Mouse (Mus musculus): ENCODE results near the gene Itgb7. TPM values are rescaled to one million over a fixed set of nuclear protein-coding genes. Genes with fewer than 3 reads are reported as not detected.

The Itgb7 gene
- polyA plus RNA-seq, 1 experiment from 2014 or later: 1.5 TPM

DNA sequence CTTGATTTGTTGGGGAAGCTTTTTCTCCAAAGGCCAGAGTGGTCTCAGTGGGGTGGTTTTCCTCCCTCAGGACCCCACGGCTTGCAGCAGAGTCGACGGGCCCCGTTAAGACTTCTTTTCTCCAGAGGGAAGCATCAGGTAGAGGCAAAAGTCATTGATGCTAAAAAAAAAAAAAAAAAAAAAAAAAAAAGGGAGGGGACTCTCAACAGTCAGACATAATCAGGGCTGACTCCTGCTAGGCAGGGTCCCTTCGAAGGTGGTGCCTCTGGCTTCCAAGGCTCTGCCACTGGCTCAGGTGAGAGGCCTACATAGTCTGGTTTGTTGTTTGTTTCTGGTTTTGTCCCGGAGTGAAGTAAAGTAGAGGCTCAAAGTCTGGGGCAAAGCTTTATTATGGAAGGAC lies 16.1 kb downstream of the Itgb7 start:
- peaks cover 24% of the 10 kb centered on the region for H3K4me1 ChIP-seq
- peaks cover 65% of the 10 kb centered on the region for H3K36me3 ChIP-seq
- no peak for DNase-seq (ENCODE audit: low spot score)
- no peak overlapping the region for H3K4me3 ChIP-seq
- H3K27ac ChIP-seq: no peak overlapping the region
- H3K9me3 ChIP-seq: no peaks in the 10 kb centered on the region
- 77% methylated on average over 6 of the region's 6 CpGs for WGBS
- H3K27me3 ChIP-seq (ENCODE audit: insufficient read depth, poor library complexity, severe bottlenecking): no peaks in the 10 kb centered on the region

- Histone ChIP-seq H3K36me3 (peaks cover 80% of the 10 kb centered on the region), H3K4me1 (peaks cover 24% of the 10 kb centered on the region), H3K27me3 (ENCODE audit: insufficient read depth, poor library complexity, severe bottlenecking) (no peaks in the 10 kb centered on the region), H3K27ac (no peak overlapping the region), H3K4me3 (no peak overlapping the region), H3K9me3 (no peaks in the 10 kb centered on the region)
- WGBS: 40% methylated on average over 2 of the region's 2 CpGs
- DNase-seq (ENCODE audit: low spot score): no peak
Measured at GRCm38 (mm10) chr15:102214132-102214531, 17.6 kb downstream of the Itgb7 start.

- Histone ChIP-seq H3K36me3 (peaks cover 94% of the 10 kb centered on the region), H3K9me3 (no peaks in the 10 kb centered on the region), H3K4me3 (no peak overlapping the region), H3K4me1 (peaks cover 18% of the 10 kb centered on the region), H3K27me3 (ENCODE audit: insufficient read depth, poor library complexity, severe bottlenecking) (no peaks in the 10 kb centered on the region), H3K27ac (0 out of 2 replicates have a peak overlapping the region, but pooled peaks have one; percentile 2)
- DNase-seq (ENCODE audit: low spot score): no peak
- WGBS: 74% methylated on average over 6 of the region's 6 CpGs
Measured at GRCm38 (mm10) chr15:102211895-102212294, 19.8 kb downstream of the Itgb7 start.

DNA sequence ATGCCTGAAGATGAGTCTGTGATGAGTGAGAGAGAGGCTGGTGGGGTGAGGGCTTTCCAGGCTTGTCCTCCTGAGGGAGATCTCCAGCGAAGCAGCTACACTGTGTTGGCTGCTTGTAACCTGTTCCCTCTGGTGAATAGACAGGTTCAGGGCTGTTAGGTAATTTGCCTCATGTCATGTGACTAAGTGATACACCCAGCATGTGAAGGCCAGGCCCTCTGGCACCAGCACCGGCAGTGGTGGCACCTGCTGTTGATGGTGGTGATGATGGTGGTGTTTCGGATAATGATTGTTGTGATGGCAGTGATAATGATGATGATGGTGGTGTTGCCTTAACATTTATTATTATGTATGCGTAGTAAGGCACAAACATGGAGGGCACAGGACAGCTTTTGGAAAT lies 20.9 kb downstream of the Itgb7 start:
- Histone ChIP-seq H3K4me1 (peaks cover 9% of the 10 kb centered on the region), H3K27ac (no peak overlapping the region), H3K36me3 (peaks cover 93% of the 10 kb centered on the region), H3K9me3 (no peaks in the 10 kb centered on the region), H3K4me3 (no peak overlapping the region), H3K27me3 (ENCODE audit: insufficient read depth, poor library complexity, severe bottlenecking) (no peaks in the 10 kb centered on the region)
- WGBS: 93% methylated on average over 4 of the region's 4 CpGs
- no peak for DNase-seq (ENCODE audit: low spot score)

- H3K27me3 ChIP-seq (ENCODE audit: insufficient read depth, poor library complexity, severe bottlenecking): no peaks in the 10 kb centered on the region
- H3K9me3 ChIP-seq: no peaks in the 10 kb centered on the region
- no peak for DNase-seq (ENCODE audit: low spot score)
- H3K4me1 ChIP-seq: peaks cover 25% of the 10 kb centered on the region
- H3K4me3 ChIP-seq: no peak overlapping the region
- no peak overlapping the region for H3K27ac ChIP-seq
- peaks cover 91% of the 10 kb centered on the region for H3K36me3 ChIP-seq
- WGBS: 92% methylated on average over 8 of the region's 8 CpGs
Measured at GRCm38 (mm10) chr15:102209114-102209513, 22.6 kb downstream of the Itgb7 start.

- 89% methylated on average over 9 of the region's 9 CpGs for WGBS
Measured at GRCm38 (mm10) chr15:102208092-102208561, 23.6 kb downstream of the Itgb7 start.

GRCm38 (mm10) chr15:102207351-102207750 lies 24.4 kb downstream of the Itgb7 start:
- no peak for DNase-seq (ENCODE audit: low spot score)
- Histone ChIP-seq H3K36me3 (peaks cover 74% of the 10 kb centered on the region), H3K4me3 (no peak overlapping the region), H3K9me3 (no peaks in the 10 kb centered on the region), H3K27me3 (ENCODE audit: insufficient read depth, poor library complexity, severe bottlenecking) (no peaks in the 10 kb centered on the region), H3K4me1 (peaks cover 30% of the 10 kb centered on the region), H3K27ac (no peak overlapping the region)
- 79% methylated on average over 3 of the region's 3 CpGs for WGBS

More at GRCm38 (mm10) chr15:102208092-102208561, 23.6 kb downstream of the Itgb7 start:
- no peak overlapping the region for H3K27ac ChIP-seq
- DNase-seq (ENCODE audit: low spot score): no peak
- no peaks in the 10 kb centered on the region for H3K27me3 ChIP-seq (ENCODE audit: insufficient read depth, poor library complexity, severe bottlenecking)
- peaks cover 82% of the 10 kb centered on the region for H3K36me3 ChIP-seq
- H3K4me1 ChIP-seq: peaks cover 25% of the 10 kb centered on the region
- no peaks in the 10 kb centered on the region for H3K9me3 ChIP-seq
- H3K4me3 ChIP-seq: no peak overlapping the region

DNA sequence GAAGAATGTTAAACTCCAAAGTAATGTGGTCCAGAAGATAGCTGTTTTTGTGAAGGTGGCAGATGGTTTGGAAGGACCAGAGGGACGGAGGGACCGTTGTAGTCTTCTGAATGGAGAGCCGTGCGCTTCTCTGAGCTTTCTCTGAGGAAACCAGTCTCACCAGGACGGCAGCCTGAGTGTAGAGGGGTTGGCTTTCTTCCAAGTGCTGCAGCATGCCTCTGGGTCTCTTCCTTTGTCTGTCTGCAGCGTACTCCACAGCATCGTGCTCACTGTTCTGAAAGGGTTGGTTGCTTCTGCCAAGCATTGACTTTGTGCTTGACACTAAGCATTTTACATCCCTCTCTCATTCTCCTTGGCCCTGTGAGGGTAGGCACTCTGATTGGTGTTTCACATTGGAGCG lies 26.0 kb downstream of the Itgb7 start:
- peak overlapping the region; percentile 93 for H3K4me3 ChIP-seq

GRCm38 (mm10) chr15:102204674-102205505 lies 26.9 kb downstream of the Itgb7 start, which contains the start of gene Csad:
Csad (minus strand) TSS chr15:102204724.
- peak within 1 kb of the TSS; percentile 100 for H3K27ac ChIP-seq

More for the DNA sequence above, 26.0 kb downstream of the Itgb7 start:
- peaks cover 60% of the 10 kb centered on the region for H3K36me3 ChIP-seq
- no peak for DNase-seq (ENCODE audit: low spot score)
- peak overlapping the region; percentile 59; the same call in 1 of the 2 replicates for H3K27ac ChIP-seq
- H3K27me3 ChIP-seq (ENCODE audit: insufficient read depth, poor library complexity, severe bottlenecking): no peaks in the 10 kb centered on the region
- 61% methylated on average over 8 of the region's 8 CpGs for WGBS
- peaks cover 29% of the 10 kb centered on the region for H3K4me1 ChIP-seq
- no peaks in the 10 kb centered on the region for H3K9me3 ChIP-seq

DNA sequence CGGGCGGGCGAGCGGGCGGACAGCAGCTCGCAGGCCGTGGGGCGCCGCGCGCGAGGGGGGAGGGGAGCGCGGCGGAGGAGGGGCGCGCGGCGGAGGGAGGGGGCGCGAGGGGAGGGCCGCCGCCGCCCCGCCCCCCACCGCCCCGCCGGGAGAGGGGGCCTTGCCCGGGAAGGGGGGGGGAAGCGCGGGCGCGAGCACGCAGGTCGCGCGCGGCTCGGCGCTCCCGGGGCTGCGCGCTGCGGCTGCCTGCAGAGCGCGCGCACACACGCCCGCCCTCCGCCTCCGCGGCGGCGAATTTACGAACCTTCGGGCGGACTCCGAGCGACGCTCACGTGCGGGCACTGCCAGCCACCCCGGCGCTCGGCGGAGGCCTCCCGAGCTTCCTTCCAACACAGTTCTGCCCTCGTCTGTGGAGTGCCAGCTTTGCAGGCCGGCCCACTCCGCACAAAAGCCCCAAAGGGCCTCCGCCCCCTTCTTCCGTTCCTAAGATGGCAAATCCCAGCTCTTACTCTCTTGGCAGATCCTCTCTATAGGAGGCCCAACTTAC lies 27.8 kb downstream of the Itgb7 start:
- WGBS: under 1% methylated on average over 31 of the region's 72 CpGs
- H3K36me3 ChIP-seq: peaks cover 42% of the 10 kb centered on the region

More at GRCm38 (mm10) chr15:102204674-102205505, 26.9 kb downstream of the Itgb7 start, which contains the start of gene Csad:
- no peak for DNase-seq (ENCODE audit: low spot score)
- Histone ChIP-seq H3K9me3 (no peaks in the 10 kb centered on the region), H3K36me3 (peaks cover 52% of the 10 kb centered on the region), H3K4me3 (peak within 1 kb of the TSS; percentile 93), H3K27me3 (ENCODE audit: insufficient read depth, poor library complexity, severe bottlenecking) (no peaks in the 10 kb centered on the region), H3K4me1 (peaks cover 29% of the 10 kb centered on the region)
- WGBS: 71% methylated on average over 19 of the region's 19 CpGs

DNA sequence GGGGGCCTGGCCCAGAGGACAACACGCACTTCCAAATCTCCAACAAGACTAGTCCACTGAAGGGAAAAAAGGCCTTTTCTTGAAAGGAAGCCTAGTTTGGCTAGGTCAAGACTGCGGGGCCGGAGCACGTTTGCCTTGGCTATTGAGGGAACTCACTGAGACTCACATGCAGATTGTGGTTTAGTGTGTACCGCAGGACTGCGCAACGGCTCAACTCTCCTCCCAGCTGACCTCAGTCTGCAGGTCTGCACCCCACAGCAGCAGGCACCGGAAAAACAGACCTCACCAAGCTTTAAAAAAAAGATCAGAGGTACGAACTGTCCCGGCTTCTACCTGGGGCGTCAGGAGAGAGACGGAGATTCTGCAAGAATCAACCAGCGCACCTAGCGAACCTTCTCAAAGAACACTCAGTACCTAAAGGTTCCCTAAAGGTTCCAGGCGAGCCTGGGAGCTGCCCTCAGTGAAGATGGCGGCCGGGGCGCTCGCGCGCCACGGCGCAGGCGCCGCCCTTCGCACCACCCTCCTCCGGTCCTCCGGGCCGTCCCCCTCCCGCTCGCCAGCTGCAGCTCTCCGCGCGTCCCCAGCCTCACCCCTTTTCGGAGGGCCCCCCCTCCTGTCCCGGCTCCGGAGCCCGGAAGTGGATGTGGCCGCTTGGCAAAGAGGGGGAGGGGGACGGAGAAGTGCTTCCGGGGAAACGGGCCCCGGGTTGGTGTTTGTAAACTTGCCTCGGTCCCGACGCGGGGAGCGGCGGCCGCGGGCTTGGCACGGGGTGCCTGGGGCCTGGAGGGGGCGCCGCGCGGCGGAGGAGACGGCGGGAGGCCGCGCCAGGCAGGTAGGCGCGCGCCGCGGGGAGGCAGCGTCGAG lies 28.5 kb downstream of the Itgb7 start, which contains the start of gene Zfp740:
Gene Zfp740, plus strand, starts transcription at position 279 of the 864 bp plus-strand sequence.
- DNase-seq (ENCODE audit: low spot score): peak; percentile 97
- Histone ChIP-seq H3K4me3 (peak within 1 kb of the TSS; percentile 93), H3K27ac (peak within 1 kb of the TSS; percentile 100), H3K27me3 (ENCODE audit: insufficient read depth, poor library complexity, severe bottlenecking) (no peaks in the 10 kb centered on the region), H3K36me3 (peaks cover 35% of the 10 kb centered on the region), H3K9me3 (no peaks in the 10 kb centered on the region), H3K4me1 (peaks cover 29% of the 10 kb centered on the region)
- whole genome bisulfite sequencing: under 1% methylated on average over 62 of the region's 68 CpGs

More for the DNA sequence above, 27.8 kb downstream of the Itgb7 start:
- Histone ChIP-seq H3K27ac (peak overlapping the region; percentile 100), H3K27me3 (ENCODE audit: insufficient read depth, poor library complexity, severe bottlenecking) (no peaks in the 10 kb centered on the region), H3K9me3 (no peaks in the 10 kb centered on the region), H3K4me1 (peaks cover 29% of the 10 kb centered on the region), H3K4me3 (peak overlapping the region; percentile 93)
- peak; percentile 82 for DNase-seq (ENCODE audit: low spot score)

- no peak overlapping the region for H3K27ac ChIP-seq
- no peak for DNase-seq (ENCODE audit: low spot score)
- no peak overlapping the region for H3K4me3 ChIP-seq
- 81% methylated on average over 4 of the region's 4 CpGs for WGBS
- no peaks in the 10 kb centered on the region for H3K27me3 ChIP-seq (ENCODE audit: insufficient read depth, poor library complexity, severe bottlenecking)
- no peaks in the 10 kb centered on the region; the same call in 1 of the 2 replicates for H3K36me3 ChIP-seq
- peaks cover 10% of the 10 kb centered on the region for H3K4me1 ChIP-seq
- no peaks in the 10 kb centered on the region for H3K9me3 ChIP-seq
Measured at GRCm38 (mm10) chr15:102198841-102199240, 32.9 kb downstream of the Itgb7 start.

Measured in heart, embryonic 10.5 days (tissue).